ENCODE assay signal across 8 mouse cellular contexts in the genomic region with DNA sequence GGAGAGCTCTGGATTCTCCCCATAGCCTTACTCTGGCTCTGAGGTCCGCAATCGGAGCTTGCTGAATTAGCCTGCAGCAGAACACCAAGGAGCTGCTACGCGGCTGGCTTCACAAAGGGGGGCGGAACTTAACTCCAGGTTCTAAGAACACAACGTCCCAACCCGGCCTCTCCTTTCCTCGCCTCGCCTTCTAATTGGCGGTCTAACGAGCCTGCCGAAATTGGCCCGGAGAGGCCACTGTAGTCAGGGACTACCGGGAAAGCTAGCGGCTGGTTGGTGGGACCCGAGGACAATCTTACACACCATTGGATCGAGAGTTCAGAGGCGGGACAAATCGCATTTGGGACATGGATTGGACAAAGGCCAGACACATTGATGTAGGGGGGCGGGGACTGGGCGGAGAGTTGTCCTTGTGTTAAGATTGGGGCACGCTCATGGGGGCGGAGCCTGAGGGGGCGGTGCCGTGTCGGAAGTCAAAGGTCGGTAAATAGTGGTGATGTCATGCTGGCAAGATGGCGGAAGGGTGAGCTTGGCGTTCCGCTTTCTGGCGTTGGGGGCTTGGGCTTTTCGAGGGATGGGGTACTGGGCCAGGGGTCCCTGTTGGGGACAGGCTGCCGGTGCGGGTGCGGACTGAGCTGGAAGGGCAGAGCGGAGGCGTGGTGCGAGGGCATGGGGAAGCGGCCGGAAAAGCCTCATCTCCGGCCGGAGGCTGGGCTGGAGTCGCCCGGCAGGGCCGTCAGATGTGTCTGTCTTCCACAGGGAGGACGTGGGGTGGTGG. TPM values are rescaled to one million over a fixed set of nuclear protein-coding genes. Genes with fewer than 3 reads are reported as not detected.
A peak's percentile ranks its signal among the peaks of the same experiment; 100 is the strongest.
DNase-seq lines count a peak whose midpoint lies in the region; ATAC-seq lines count a peak whose summit lies in the region.

A gene (plus strand): TSS at position 399 of the 778 bp plus-strand sequence.

- ATAC-seq in hindbrain, embryonic 15.5 days (ENCODE audit: low FRiP score, low read depth): peak; percentile 99

- peak within 1 kb of the TSS; percentile 85 for H3K27ac ChIP-seq in hindbrain, embryonic 15.5 days (replicated peaks)

- no peaks in the 10 kb centered on the region for H3K9me3 ChIP-seq in hindbrain, embryonic 15.5 days

- peak within 1 kb of the TSS; percentile 90 for H3K4me3 ChIP-seq in hindbrain, embryonic 15.5 days

- under 1% methylated on average over 46 of the region's 46 CpGs for WGBS in hindbrain, embryonic 15.5 days

- H3K27me3 ChIP-seq in hindbrain, embryonic 15.5 days: no peaks in the 10 kb centered on the region

- peak within 1 kb of the TSS; percentile 81 for H3K9ac ChIP-seq in hindbrain, embryonic 15.5 days

- DNase-seq in T-cell, adult 2 months (ENCODE audit: low spot score): peak; percentile 100
- peak; percentile 100 for DNase-seq in cerebellum, postnatal 36 days
- DNase-seq in frontal cortex, postnatal 36 days (ENCODE audit: low spot score in 2 of 2): peak; percentile 99 to 100
- DNase-seq in left cerebral cortex, adult 11 months (ENCODE audit: low spot score): peak; percentile 100
- peak; percentile 100 for DNase-seq in lung, postnatal 4 days
- peak; percentile 100 for DNase-seq in retina, postnatal 7 days (ENCODE audit: low read depth, low spot score)
- DNase-seq in urinary bladder, adult 2 months (ENCODE audit: low spot score): peak; percentile 93

- peaks cover 17% of the 10 kb centered on the region for H3K4me1 ChIP-seq in hindbrain, embryonic 15.5 days (replicated peaks)

- peaks cover 18% of the 10 kb centered on the region for H3K36me3 ChIP-seq in hindbrain, embryonic 15.5 days

- peak within 1 kb of the TSS; percentile 82 for H3K4me2 ChIP-seq in hindbrain, embryonic 15.5 days

RNA-seq across cellular contexts. Expression of the gene that starts here (rescaled TPM):
- polyA plus RNA-seq in hindbrain, embryonic 15.5 days (2015; fragmentation: Nextera tagmentation; extraction: Ambion mirVana): 35.3 and 37.4 TPM in 2 replicates
- polyA plus RNA-seq in urinary bladder, adult 2 months (2012; rRNA removed): 15.0 and 27.5 TPM in 2 replicates

Comparison
In these comparisons a context has a peak if more than half of its experiments do, and no peak if none do; other contexts are left out.
1. Peak in every context shown above with its lines: DNase-seq, ATAC-seq, H3K4me3 ChIP-seq and H3K27ac ChIP-seq.